Mouse (Mus musculus): ENCODE measurements around the gene Ltbp1. TPM values are rescaled to one million over a fixed set of nuclear protein-coding genes. Genes with fewer than 3 reads are reported as not detected.

Gene Ltbp1
- polyA plus RNA-seq, 1 experiment from 2014 or later = 7.3 TPM

GRCm38 (mm10) chr17:75369351-75369750, 364.0 kb downstream of the Ltbp1 start:
- no peaks in the 10 kb centered on the region for H3K36me3 ChIP-seq (ENCODE audit: control insufficient read depth, insufficient read depth, low read length)
- no peaks in the 10 kb centered on the region for H3K9me3 ChIP-seq (ENCODE audit: control insufficient read depth, low read length)
- no peak overlapping the region for H3K4me2 ChIP-seq (ENCODE audit: low read depth)
- H3K4me1 ChIP-seq (ENCODE audit: control insufficient read depth, insufficient read depth, low read length) = no peaks in the 10 kb centered on the region
- H3K4me3 ChIP-seq (ENCODE audit: low read depth, low read length) = no peak overlapping the region
- ATAC-seq (ENCODE audit: insufficient read depth, low FRiP score, low TSS enrichment) (no peak), DNase-seq (ENCODE audit: low spot score) (no peak)
- no peaks in the 10 kb centered on the region for H3K27me3 ChIP-seq (ENCODE audit: control insufficient read depth, insufficient read depth, low read length)
- no peak overlapping the region for H3K9ac ChIP-seq (ENCODE audit: low read length)
- no peak overlapping the region for H3K27ac ChIP-seq (ENCODE audit: low read depth, low read length)
- WGBS = 74% methylated on average over 7 of the region's 7 CpGs

- Histone ChIP-seq H3K36me3 (ENCODE audit: control insufficient read depth, insufficient read depth, low read length) (no peaks in the 10 kb centered on the region), H3K4me2 (ENCODE audit: low read depth) (no peak overlapping the region), H3K27me3 (ENCODE audit: control insufficient read depth, insufficient read depth, low read length) (no peaks in the 10 kb centered on the region), H3K9me3 (ENCODE audit: control insufficient read depth, low read length) (no peaks in the 10 kb centered on the region), H3K9ac (ENCODE audit: low read length) (no peak overlapping the region), H3K27ac (ENCODE audit: low read depth, low read length) (no peak overlapping the region), H3K4me1 (ENCODE audit: control insufficient read depth, insufficient read depth, low read length) (no peaks in the 10 kb centered on the region), H3K4me3 (ENCODE audit: low read depth, low read length) (no peak overlapping the region)
- WGBS = 94% methylated on average over 4 of the region's 4 CpGs
- ATAC-seq (ENCODE audit: insufficient read depth, low FRiP score, low TSS enrichment) = no peak
- no peak for DNase-seq (ENCODE audit: low spot score)
These were observed 364.8 kb downstream of the Ltbp1 start for GRCm38 (mm10) chr17:75370120-75370519.

DNA sequence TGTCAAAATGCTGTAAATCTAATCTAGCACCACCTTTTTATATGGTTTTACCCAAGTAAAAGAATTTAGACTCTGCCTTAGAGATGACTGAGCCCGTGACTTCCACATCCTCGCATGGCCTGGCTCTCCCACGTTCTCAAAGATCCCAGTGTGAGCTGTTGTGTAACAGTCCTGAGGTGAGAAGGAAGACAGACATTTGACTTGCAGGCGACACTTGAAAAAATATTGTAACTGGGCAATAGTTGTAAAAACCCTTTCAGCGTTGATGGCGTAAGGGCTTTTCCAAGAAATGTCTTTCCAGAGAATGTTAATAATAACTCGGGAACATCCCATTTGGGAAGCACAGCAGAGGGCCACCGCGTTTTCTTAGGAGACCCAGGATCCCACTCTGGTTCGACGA, 366.3 kb downstream of the Ltbp1 start:
- H3K9ac ChIP-seq (ENCODE audit: low read length) = no peak overlapping the region
- H3K36me3 ChIP-seq (ENCODE audit: control insufficient read depth, insufficient read depth, low read length) = no peaks in the 10 kb centered on the region
- H3K27ac ChIP-seq (ENCODE audit: low read depth, low read length) = no peak overlapping the region
- DNase-seq (ENCODE audit: low spot score) (no peak), ATAC-seq (ENCODE audit: insufficient read depth, low FRiP score, low TSS enrichment) (no peak)
- no peak overlapping the region for H3K4me2 ChIP-seq (ENCODE audit: low read depth)
- H3K4me1 ChIP-seq (ENCODE audit: control insufficient read depth, insufficient read depth, low read length) = no peaks in the 10 kb centered on the region
- H3K27me3 ChIP-seq (ENCODE audit: control insufficient read depth, insufficient read depth, low read length) = no peaks in the 10 kb centered on the region
- H3K4me3 ChIP-seq (ENCODE audit: low read depth, low read length) = no peak overlapping the region
- H3K9me3 ChIP-seq (ENCODE audit: control insufficient read depth, low read length) = no peaks in the 10 kb centered on the region
- WGBS = 90% methylated on average over 11 of the region's 11 CpGs

GRCm38 (mm10) chr17:75372371-75372770, 367.0 kb downstream of the Ltbp1 start:
- H3K4me1 ChIP-seq (ENCODE audit: control insufficient read depth, insufficient read depth, low read length) = no peaks in the 10 kb centered on the region
- WGBS = 56% methylated on average over 3 of the region's 3 CpGs
- H3K4me2 ChIP-seq (ENCODE audit: low read depth) = no peak overlapping the region
- DNase-seq (ENCODE audit: low spot score) = peak; percentile 61
- H3K27ac ChIP-seq (ENCODE audit: low read depth, low read length) = no peak overlapping the region
- no peaks in the 10 kb centered on the region for H3K27me3 ChIP-seq (ENCODE audit: control insufficient read depth, insufficient read depth, low read length)
- H3K4me3 ChIP-seq (ENCODE audit: low read depth, low read length) = no peak overlapping the region
- no peaks in the 10 kb centered on the region for H3K36me3 ChIP-seq (ENCODE audit: control insufficient read depth, insufficient read depth, low read length)
- no peaks in the 10 kb centered on the region for H3K9me3 ChIP-seq (ENCODE audit: control insufficient read depth, low read length)
- ATAC-seq (ENCODE audit: insufficient read depth, low FRiP score, low TSS enrichment) = no peak
- H3K9ac ChIP-seq (ENCODE audit: low read length) = no peak overlapping the region

- H3K4me3 ChIP-seq (ENCODE audit: low read depth, low read length) = no peak overlapping the region
- no peaks in the 10 kb centered on the region for H3K9me3 ChIP-seq (ENCODE audit: control insufficient read depth, low read length)
- no peak overlapping the region for H3K9ac ChIP-seq (ENCODE audit: low read length)
- H3K4me1 ChIP-seq (ENCODE audit: control insufficient read depth, insufficient read depth, low read length) = no peaks in the 10 kb centered on the region
- ATAC-seq (ENCODE audit: insufficient read depth, low FRiP score, low TSS enrichment) = no peak
- no peak overlapping the region for H3K4me2 ChIP-seq (ENCODE audit: low read depth)
- H3K27ac ChIP-seq (ENCODE audit: low read depth, low read length) = no peak overlapping the region
- H3K27me3 ChIP-seq (ENCODE audit: control insufficient read depth, insufficient read depth, low read length) = no peaks in the 10 kb centered on the region
- 79% methylated on average over 5 of the region's 5 CpGs for WGBS
- no peaks in the 10 kb centered on the region for H3K36me3 ChIP-seq (ENCODE audit: control insufficient read depth, insufficient read depth, low read length)
- DNase-seq (ENCODE audit: low spot score) = no peak
These were observed 369.1 kb downstream of the Ltbp1 start for GRCm38 (mm10) chr17:75374287-75375024.

GRCm38 (mm10) chr17:75378256-75378871, 373.0 kb downstream of the Ltbp1 start:
- Histone ChIP-seq H3K9me3 (ENCODE audit: control insufficient read depth, low read length) (no peaks in the 10 kb centered on the region), H3K36me3 (ENCODE audit: control insufficient read depth, insufficient read depth, low read length) (no peaks in the 10 kb centered on the region), H3K27ac (ENCODE audit: low read depth, low read length) (no peak overlapping the region), H3K4me2 (ENCODE audit: low read depth) (no peak overlapping the region), H3K4me1 (ENCODE audit: control insufficient read depth, insufficient read depth, low read length) (no peaks in the 10 kb centered on the region), H3K9ac (ENCODE audit: low read length) (no peak overlapping the region), H3K27me3 (ENCODE audit: control insufficient read depth, insufficient read depth, low read length) (no peaks in the 10 kb centered on the region), H3K4me3 (ENCODE audit: low read depth, low read length) (no peak overlapping the region)
- no peak for DNase-seq (ENCODE audit: low spot score)
- ATAC-seq (ENCODE audit: insufficient read depth, low FRiP score, low TSS enrichment) = no peak
- WGBS = 68% methylated on average over 9 of the region's 9 CpGs

DNA sequence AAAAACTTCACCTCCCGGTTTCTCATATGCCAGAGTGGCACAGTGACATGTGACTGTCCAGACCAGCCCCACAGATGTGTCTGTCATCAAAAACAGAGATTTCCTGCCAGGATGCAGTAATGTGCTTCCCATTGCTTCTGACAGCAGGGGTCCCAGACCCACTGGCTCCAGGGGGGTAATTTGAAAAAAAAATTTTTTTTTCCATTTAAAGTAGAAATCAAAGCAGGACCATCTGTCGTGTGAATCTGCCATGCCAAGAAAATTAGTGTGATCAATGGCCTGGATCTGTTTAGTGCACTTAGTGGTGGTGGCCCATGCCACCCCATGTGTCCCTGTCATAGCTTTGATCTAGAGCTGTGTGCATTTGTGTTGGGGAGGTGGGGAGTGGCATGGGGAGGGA, 374.8 kb downstream of the Ltbp1 start:
- peak; percentile 31; the same call in 1 of the 2 replicates for ATAC-seq (ENCODE audit: insufficient read depth, low FRiP score, low TSS enrichment)
- no peaks in the 10 kb centered on the region for H3K4me1 ChIP-seq (ENCODE audit: control insufficient read depth, insufficient read depth, low read length)
- no peaks in the 10 kb centered on the region for H3K36me3 ChIP-seq (ENCODE audit: control insufficient read depth, insufficient read depth, low read length)
- H3K4me3 ChIP-seq (ENCODE audit: low read depth, low read length) = no peak overlapping the region
- no peaks in the 10 kb centered on the region for H3K27me3 ChIP-seq (ENCODE audit: control insufficient read depth, insufficient read depth, low read length)
- H3K27ac ChIP-seq (ENCODE audit: low read depth, low read length) = no peak overlapping the region
- 38% methylated on average over 2 of the region's 2 CpGs for WGBS
- H3K9ac ChIP-seq (ENCODE audit: low read length) = no peak overlapping the region
- no peaks in the 10 kb centered on the region for H3K9me3 ChIP-seq (ENCODE audit: control insufficient read depth, low read length)
- no peak for DNase-seq (ENCODE audit: low spot score)
- H3K4me2 ChIP-seq (ENCODE audit: low read depth) = no peak overlapping the region

GRCm38 (mm10) chr17:75388402-75388801, 383.0 kb downstream of the Ltbp1 start:
- Histone ChIP-seq H3K27ac (ENCODE audit: low read depth, low read length) (no peak overlapping the region), H3K36me3 (ENCODE audit: control insufficient read depth, insufficient read depth, low read length) (no peaks in the 10 kb centered on the region), H3K4me2 (ENCODE audit: low read depth) (no peak overlapping the region), H3K9me3 (ENCODE audit: control insufficient read depth, low read length) (no peaks in the 10 kb centered on the region), H3K27me3 (ENCODE audit: control insufficient read depth, insufficient read depth, low read length) (no peaks in the 10 kb centered on the region), H3K4me1 (ENCODE audit: control insufficient read depth, insufficient read depth, low read length) (no peaks in the 10 kb centered on the region), H3K4me3 (ENCODE audit: low read depth, low read length) (no peak overlapping the region), H3K9ac (ENCODE audit: low read length) (no peak overlapping the region)
- DNase-seq (ENCODE audit: low spot score) (no peak), ATAC-seq (ENCODE audit: insufficient read depth, low FRiP score, low TSS enrichment) (no peak)
- 76% methylated on average over 4 of the region's 4 CpGs for WGBS

GRCm38 (mm10) chr17:75390142-75390541, 384.8 kb downstream of the Ltbp1 start:
- no peaks in the 10 kb centered on the region for H3K9me3 ChIP-seq (ENCODE audit: control insufficient read depth, low read length)
- DNase-seq (ENCODE audit: low spot score) (no peak), ATAC-seq (ENCODE audit: insufficient read depth, low FRiP score, low TSS enrichment) (no peak; the same call in 1 of the 2 replicates)
- H3K4me2 ChIP-seq (ENCODE audit: low read depth) = no peak overlapping the region
- H3K36me3 ChIP-seq (ENCODE audit: control insufficient read depth, insufficient read depth, low read length) = no peaks in the 10 kb centered on the region
- H3K4me3 ChIP-seq (ENCODE audit: low read depth, low read length) = no peak overlapping the region
- 80% methylated on average over 10 of the region's 10 CpGs for WGBS
- H3K4me1 ChIP-seq (ENCODE audit: control insufficient read depth, insufficient read depth, low read length) = no peaks in the 10 kb centered on the region
- no peaks in the 10 kb centered on the region for H3K27me3 ChIP-seq (ENCODE audit: control insufficient read depth, insufficient read depth, low read length)
- no peak overlapping the region for H3K27ac ChIP-seq (ENCODE audit: low read depth, low read length)
- no peak overlapping the region for H3K9ac ChIP-seq (ENCODE audit: low read length)
